Mouse (Mus musculus) macrophage (primary cell): ENCODE results near the gene Chmp6. TPM values are rescaled to one million over a fixed set of nuclear protein-coding genes. Genes with fewer than 3 reads are reported as not detected.

ENCODE experiments used
- H3K27ac ChIP-seq: fragments of 350-480 bp; formaldehyde crosslinking; 2 replicates; pipeline ENCODE4 v1.9.0; 2021
- H3K36me3 ChIP-seq: fragments of 350-480 bp; formaldehyde crosslinking; 2 replicates; pipeline ENCODE4 v1.9.0; 2021; ENCODE audit errors: inconsistent target
- H3K4me3 ChIP-seq: fragments of 350-480 bp; formaldehyde crosslinking; 2 replicates; pipeline ENCODE4 v1.9.0; 2021; ENCODE audit errors: inconsistent target
- H3K79me2 ChIP-seq: fragments of 350-480 bp; formaldehyde crosslinking; 2 replicates; pipeline ENCODE4 v1.9.0; 2021; ENCODE audit errors: inconsistent target
- WGBS: methylation state at CpG from one replicate; pipeline ENCODE4 v1.1.7; 2026; ENCODE audit warnings: inconsistent platforms; ENCODE audit not compliant: missing documents; 5-methylcytosine and 5-hydroxymethylcytosine counted together
- polyA plus RNA-seq: library from polyadenylated mRNA; stranded (reverse); fragments of 250-400 nt; gene quantifications from 3 replicates; pipeline ENCODE4 v1.2.4, GENCODE M21; 2018; ENCODE audit warnings: inconsistent platforms

Chmp6 gene
- polyA plus RNA-seq, 1 experiment from 2014 or later, result 37.7 TPM

DNA sequence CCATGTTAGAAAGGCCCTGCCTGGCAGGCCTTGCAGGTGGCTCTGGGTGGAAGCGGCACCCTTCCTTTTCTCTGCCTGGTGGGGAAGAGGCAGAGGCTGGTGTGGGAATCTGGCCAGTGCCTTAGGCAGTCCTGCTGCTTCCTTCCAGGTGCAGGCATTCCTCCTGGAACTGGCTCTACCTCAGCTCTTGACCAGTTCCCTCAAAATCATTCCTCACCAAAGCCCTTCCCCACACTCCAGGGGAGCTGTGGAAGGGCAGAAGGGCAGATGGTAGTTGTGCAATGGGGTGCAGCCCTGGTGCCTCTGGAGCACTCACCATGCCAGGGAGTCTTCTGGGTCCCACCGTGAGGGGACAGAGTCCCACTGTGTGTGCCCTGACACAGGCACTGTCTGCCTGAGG is 23.2 kb downstream of the Chmp6 start:
- H3K27ac ChIP-seq, result no peak overlapping the region
- H3K36me3 ChIP-seq, result no peaks in the 10 kb centered on the region
- no peak overlapping the region for H3K4me3 ChIP-seq
- 71% methylated on average over 2 of the region's 2 CpGs for WGBS
- no peaks in the 10 kb centered on the region for H3K79me2 ChIP-seq

DNA sequence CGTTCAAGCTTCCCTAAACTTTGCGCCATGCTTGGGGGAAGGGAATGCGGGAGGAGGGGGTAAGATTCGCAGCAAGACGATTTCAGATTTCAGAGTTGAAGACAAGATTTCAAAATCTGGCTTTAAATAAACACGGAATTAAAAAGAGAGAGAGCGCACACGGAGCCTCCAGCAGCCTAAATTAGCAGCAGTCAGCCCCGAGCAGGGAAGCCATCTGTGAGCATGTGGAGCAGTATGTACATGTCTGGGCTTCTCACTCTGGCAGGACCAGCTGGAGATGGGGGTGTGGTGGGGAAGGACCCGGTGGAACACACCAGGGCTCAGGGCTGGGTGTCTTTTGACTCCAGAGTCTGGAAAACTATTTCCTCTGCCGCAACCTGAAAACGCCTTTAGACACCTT is 24.0 kb downstream of the Chmp6 start:
- WGBS, result 64% methylated on average over 12 of the region's 12 CpGs
- H3K27ac ChIP-seq, result no peak overlapping the region
- no peaks in the 10 kb centered on the region for H3K36me3 ChIP-seq
- no peaks in the 10 kb centered on the region for H3K79me2 ChIP-seq
- H3K4me3 ChIP-seq, result no peak overlapping the region

GRCm38 (mm10) chr11:119937772-119938502 is 24.7 kb downstream of the Chmp6 start:
- WGBS, result 70% methylated on average over 19 of the region's 19 CpGs
- Histone ChIP-seq H3K27ac (no peak overlapping the region), H3K36me3 (no peaks in the 10 kb centered on the region), H3K79me2 (no peaks in the 10 kb centered on the region), H3K4me3 (no peak overlapping the region)

DNA sequence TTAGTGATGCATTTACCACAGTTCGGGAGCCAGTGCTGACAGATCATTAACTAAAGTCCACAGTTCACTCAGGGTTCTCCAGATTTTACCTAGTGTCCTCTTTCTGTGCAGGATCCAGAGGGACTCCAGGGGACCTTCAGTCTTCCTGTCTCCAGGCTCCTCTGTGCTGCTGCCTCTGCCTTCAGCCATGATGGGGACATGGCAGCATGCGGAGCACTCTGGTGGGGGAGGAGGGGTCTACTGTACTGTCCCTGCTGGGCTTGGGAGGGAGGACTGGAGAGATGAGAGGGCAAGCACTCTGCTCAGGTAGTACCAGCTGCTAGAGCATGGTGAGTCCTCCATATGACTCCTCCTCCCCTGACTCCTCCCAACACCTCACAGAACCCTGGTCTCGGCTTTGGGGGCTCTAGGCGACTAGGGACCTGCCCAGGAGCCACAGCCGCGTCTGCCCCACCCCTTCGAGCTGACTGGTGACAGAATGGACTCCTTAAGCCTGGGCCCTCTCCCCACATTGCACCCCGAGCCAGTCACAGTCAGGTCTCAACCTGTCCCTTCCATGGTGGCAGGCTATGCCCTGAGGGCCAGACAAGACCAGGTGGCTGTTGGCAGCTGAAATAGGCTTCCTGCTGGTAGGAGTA is 26.0 kb downstream of the Chmp6 start:
- Histone ChIP-seq H3K4me3 (no peak overlapping the region), H3K27ac (no peak overlapping the region), H3K79me2 (peaks cover 8% of the 10 kb centered on the region), H3K36me3 (no peaks in the 10 kb centered on the region)
- 89% methylated on average over 8 of the region's 8 CpGs for WGBS

DNA sequence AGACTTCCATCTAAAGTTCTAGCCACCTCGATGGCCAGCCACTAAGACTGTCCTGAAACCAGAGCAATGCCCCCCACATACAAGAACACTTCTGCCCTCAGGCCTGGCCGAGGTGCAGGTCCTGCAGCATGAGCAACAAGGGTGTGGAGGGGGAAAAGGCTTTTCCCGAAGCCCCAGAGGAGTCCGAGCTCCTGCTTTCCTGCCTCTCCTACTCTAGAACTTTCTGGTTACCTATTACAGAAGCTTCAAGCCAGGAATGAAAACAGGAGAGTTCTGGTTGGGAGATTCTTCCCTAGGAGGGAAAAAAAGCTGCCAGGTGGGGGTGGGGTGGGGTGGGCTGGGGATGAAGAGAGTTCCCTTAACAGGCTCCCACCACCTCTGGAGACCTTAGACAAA is 26.5 kb downstream of the Chmp6 start:
- no peak overlapping the region for H3K4me3 ChIP-seq
- H3K36me3 ChIP-seq, result no peaks in the 10 kb centered on the region
- H3K79me2 ChIP-seq, result peaks cover 13% of the 10 kb centered on the region
- WGBS, result 91% methylated on average over 4 of the region's 4 CpGs
- H3K27ac ChIP-seq, result no peak overlapping the region

DNA sequence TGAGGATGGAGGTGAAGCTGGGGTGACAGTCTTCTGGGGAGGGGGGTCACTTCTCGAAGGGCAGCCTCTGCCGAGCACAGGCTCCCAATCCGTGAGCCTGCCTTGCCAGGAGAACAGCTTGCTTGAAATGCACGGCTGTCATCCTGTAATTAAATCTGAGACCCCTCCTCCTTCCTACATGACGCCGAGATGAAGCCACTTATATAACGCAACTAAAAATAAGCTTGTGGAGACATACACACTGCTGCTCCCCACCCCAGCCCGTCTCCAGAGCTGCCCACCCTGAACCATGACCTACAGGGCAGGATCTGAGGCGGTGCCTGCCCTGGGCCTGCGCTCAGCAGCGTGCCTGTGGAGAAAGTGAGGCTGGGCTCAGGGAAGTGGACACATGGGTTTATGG is 26.9 kb downstream of the Chmp6 start:
- H3K27ac ChIP-seq, result no peak overlapping the region
- peaks cover 18% of the 10 kb centered on the region for H3K79me2 ChIP-seq
- H3K36me3 ChIP-seq, result no peaks in the 10 kb centered on the region
- WGBS, result 93% methylated on average over 11 of the region's 11 CpGs
- H3K4me3 ChIP-seq, result no peak overlapping the region

DNA sequence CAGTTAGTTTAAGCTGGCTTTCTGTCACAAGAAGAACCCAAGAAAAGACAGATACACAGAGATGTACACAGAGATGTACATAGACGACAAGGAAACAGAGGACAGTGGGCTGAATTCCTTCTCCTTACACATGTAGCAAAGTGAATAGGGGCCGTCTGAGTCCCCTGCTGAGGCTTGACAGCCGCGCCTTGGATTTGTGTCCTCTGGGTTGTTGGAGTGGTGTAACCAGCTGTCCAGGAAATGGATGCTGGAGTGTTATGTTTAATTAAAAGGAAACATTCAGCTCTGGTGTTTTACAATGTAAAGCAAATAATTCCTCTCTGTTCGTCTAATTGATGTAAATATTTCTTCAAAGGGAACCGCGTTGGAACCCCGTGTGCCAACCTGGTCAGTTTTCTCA is 28.6 kb downstream of the Chmp6 start:
- peaks cover 34% of the 10 kb centered on the region for H3K79me2 ChIP-seq
- H3K4me3 ChIP-seq, result peak overlapping the region; percentile 33
- no peaks in the 10 kb centered on the region for H3K36me3 ChIP-seq
- 55% methylated on average over 8 of the region's 8 CpGs for WGBS
- H3K27ac ChIP-seq, result no peak overlapping the region

DNA sequence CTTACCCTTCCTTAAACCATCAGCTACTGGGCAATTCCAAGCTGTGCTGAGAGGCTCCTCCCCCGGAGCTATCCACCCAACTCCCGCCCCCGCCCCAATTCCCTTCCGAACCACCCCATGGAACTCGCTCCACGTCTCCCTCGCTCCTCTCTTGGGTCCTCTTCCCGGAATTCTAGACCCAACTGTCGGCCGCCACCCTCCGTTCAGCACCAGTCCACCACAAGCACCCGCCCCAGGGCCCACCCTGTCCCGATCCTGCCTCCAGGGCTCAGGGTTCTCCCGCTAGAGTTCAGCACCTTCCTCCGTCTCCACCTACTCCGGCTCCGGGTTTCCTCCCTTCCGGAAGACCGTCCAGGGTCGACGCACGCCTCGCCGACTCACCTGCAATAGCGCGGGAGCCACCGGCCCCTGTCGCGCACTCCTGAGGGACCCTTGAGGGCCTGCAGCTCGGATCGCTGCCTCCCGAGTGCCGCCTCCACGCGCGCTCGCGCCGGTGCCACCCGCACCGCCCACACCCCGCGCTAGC is 29.0 kb downstream of the Chmp6 start:
- 2% methylated on average over 41 of the region's 43 CpGs for WGBS
- no peak overlapping the region for H3K27ac ChIP-seq
- peaks cover 39% of the 10 kb centered on the region for H3K79me2 ChIP-seq

DNA sequence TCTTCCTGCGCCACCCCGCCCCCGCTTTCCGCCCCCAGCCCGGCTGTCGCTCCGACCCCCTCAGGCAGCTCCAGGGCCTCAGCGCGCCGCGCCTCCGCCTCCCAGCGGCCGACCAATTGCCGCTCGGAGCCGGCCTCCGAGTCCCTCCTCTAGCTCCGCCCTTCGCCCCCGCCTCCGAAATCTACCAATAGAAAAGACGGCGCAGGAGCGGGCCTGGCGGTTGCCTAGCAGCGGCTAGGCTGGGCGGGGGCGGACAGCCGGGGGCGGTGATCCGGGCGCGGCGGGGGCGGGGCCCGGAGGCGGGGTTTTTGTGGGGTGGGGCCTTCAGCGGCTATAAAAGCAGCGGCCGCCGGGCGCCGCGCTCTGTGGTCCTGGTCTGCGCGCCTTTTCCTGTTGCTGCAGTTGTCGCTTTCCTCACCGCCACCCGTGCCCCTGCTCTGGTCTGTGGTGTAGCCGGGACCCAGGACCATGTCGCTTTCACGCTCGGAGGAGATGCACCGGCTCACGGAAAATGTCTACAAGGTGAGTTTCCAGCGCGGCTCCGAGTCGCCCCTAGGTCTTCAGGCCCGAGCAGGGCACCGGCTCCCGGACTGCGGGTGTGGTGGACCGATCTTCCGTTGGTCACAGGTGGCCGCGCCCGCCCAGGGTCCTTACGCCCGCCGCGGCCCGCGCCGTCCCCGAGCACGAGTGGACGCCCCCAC is 29.6 kb downstream of the Chmp6 start, which contains the start of gene Baiap2:
Gene Baiap2, plus strand, starts transcription at position 37 of the 701 bp plus-strand sequence.
- H3K4me3 ChIP-seq, result peak within 1 kb of the TSS; percentile 41
- WGBS, result 1% methylated on average over 70 of the region's 79 CpGs
- no peaks in the 10 kb centered on the region for H3K36me3 ChIP-seq
- peaks cover 45% of the 10 kb centered on the region for H3K79me2 ChIP-seq
- H3K27ac ChIP-seq, result no peak within 1 kb of the TSS

More for the DNA sequence above, 29.0 kb downstream of the Chmp6 start:
- H3K4me3 ChIP-seq, result peak overlapping the region; percentile 33
- no peaks in the 10 kb centered on the region for H3K36me3 ChIP-seq

GRCm38 (mm10) chr11:119943428-119943988 is 30.3 kb downstream of the Chmp6 start:
- 2% methylated on average over 30 of the region's 32 CpGs for WGBS
- Histone ChIP-seq H3K36me3 (no peaks in the 10 kb centered on the region), H3K4me3 (peak overlapping the region; percentile 41), H3K27ac (no peak overlapping the region), H3K79me2 (peaks cover 51% of the 10 kb centered on the region)

- no peaks in the 10 kb centered on the region for H3K36me3 ChIP-seq
- 0 out of 2 replicates have a peak overlapping the region, but pooled peaks have one; percentile 8 for H3K27ac ChIP-seq
- H3K4me3 ChIP-seq, result no peak overlapping the region
- WGBS, result 90% methylated on average over 4 of the region's 7 CpGs
- H3K79me2 ChIP-seq, result peaks cover 70% of the 10 kb centered on the region
Measured at GRCm38 (mm10) chr11:119945343-119945742, 32.1 kb downstream of the Chmp6 start.

GRCm38 (mm10) chr11:119947426-119947825 is 34.2 kb downstream of the Chmp6 start:
- Histone ChIP-seq H3K27ac (no peak overlapping the region), H3K79me2 (peaks cover 90% of the 10 kb centered on the region), H3K4me3 (no peak overlapping the region), H3K36me3 (no peaks in the 10 kb centered on the region)
- 100% methylated on average over 1 of the region's 1 CpGs for WGBS

DNA sequence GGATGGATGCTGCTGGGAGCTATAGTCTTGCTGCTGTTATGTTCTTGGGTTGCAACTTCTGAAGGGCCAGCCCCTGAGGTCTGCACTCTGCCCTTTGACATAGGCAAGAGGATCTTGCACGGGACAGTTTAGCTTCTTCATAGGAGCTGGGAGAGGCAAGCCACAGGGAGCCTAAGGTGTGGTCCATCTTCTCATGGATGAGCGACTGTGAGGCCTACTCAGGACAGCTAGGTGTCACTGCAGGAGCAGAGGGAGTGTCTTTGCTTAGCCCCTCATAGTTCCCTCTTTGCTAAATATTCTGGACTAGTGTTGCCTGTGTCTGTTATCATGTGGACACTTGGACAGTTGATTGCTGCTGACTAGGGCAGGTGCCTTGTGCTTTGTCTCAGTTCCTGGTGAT is 34.7 kb downstream of the Chmp6 start:
- H3K4me3 ChIP-seq, result no peak overlapping the region
- WGBS, result 82% methylated on average over 2 of the region's 2 CpGs
- peaks cover 95% of the 10 kb centered on the region for H3K79me2 ChIP-seq
- H3K27ac ChIP-seq, result no peak overlapping the region
- H3K36me3 ChIP-seq, result no peaks in the 10 kb centered on the region

GRCm38 (mm10) chr11:119948305-119948704 is 35.1 kb downstream of the Chmp6 start:
- no peak overlapping the region for H3K27ac ChIP-seq

More at GRCm38 (mm10) chr11:119948305-119948704, 35.1 kb downstream of the Chmp6 start:
- 44% methylated on average over 4 of the region's 4 CpGs for WGBS
- Histone ChIP-seq H3K36me3 (no peaks in the 10 kb centered on the region), H3K79me2 (peaks cover 99% of the 10 kb centered on the region), H3K4me3 (no peak overlapping the region)
